Comparison of ENCODE assay signal across 18 mouse cellular contexts in the genomic region with DNA sequence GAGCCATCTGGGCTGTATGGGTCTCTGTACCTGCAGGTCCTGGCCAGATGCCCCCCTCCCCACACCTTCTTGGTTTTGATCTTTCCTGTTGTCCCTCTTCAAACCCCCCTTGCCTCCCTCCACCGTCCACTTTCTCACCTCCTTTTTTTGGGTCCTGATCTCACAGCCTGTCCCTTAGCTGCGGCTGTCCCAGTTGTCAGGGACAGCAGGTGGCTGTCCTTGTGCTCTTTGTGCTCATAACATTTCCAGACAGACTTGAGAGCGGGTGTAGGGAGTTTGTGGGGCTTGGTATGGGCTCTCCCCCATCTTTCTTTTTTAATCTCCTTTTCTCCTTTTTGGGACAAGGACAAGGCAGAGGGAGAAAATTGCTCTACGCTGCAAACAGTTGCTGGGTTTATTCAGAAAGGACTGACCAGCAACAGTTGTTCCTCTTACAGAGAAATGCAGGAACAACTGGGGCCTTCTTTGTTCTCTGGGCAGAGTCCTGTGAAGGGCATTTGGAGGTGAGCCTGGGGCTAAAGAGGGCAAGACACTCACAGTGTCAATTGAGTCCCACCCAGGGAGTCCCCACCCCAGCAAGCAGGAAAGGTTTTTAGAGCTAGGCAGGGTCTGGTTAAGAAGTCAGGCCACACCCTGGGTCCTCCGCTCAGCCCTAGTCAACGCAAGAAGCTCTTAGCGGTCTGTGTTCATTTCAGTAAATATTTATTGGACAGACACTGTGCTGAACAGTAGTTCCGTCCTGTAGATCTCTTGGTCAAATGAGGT.
DNase-seq lines count a peak whose midpoint lies in the region; ATAC-seq and TF ChIP-seq lines count a peak whose summit lies in the region.
"Had no signal": no experiment of that assay in that cellular context is flagged by ENCODE, and none has a peak within 500 bp of the region (broad histone marks: within the 10 kb centered on the region; RNA-seq: fewer than 3 reads in every experiment).

No protein-coding gene starts in this region.

- peak overlapping the region; percentile 71 for H3K27ac ChIP-seq in gastrocnemius, adult 2 months
- H3K27ac ChIP-seq in intestine, embryonic 16.5 days (ENCODE audit: low read length): no peak overlapping the region
- no peak overlapping the region for H3K27ac ChIP-seq in intestine, postnatal 0 days (ENCODE audit: low read depth, low read length)
- peak overlapping the region; percentile 97 for H3K27ac ChIP-seq in ES-Bruce4 (ENCODE audit: insufficient read depth, low read length)
- peak overlapping the region; percentile 15; the same call in 1 of the 2 replicates for H3K27ac ChIP-seq in limb, embryonic 13.5 days
- H3K27ac ChIP-seq: embryonic facial prominence, embryonic 13.5 days; macrophage had no signal

- TF ChIP-seq CTCF in gastrocnemius, adult 2 months (IDR thresholded peaks at IDR 0.05): no peak
- no peak for TF ChIP-seq CTCF in intestine, postnatal 0 days (IDR thresholded peaks at IDR 0.05; ENCODE audit: low read depth)
- no peak for TF ChIP-seq CTCF in ES-Bruce4 (IDR thresholded peaks at IDR 0.05; ENCODE audit: low read depth, low read length)

- no peaks in the 10 kb centered on the region for H3K36me3 ChIP-seq in intestine, embryonic 16.5 days (ENCODE audit: control insufficient read depth, insufficient read depth, low read length)
- H3K36me3 ChIP-seq in intestine, postnatal 0 days (ENCODE audit: control insufficient read depth, insufficient read depth): no peaks in the 10 kb centered on the region; the same call in 1 of the 2 replicates
- H3K36me3 ChIP-seq in ES-Bruce4 (ENCODE audit: control insufficient read depth, insufficient read depth, low read length, poor library complexity, severe bottlenecking): no peaks in the 10 kb centered on the region
- H3K36me3 ChIP-seq in limb, embryonic 13.5 days: no peaks in the 10 kb centered on the region
- H3K36me3 ChIP-seq: embryonic facial prominence, embryonic 13.5 days; neural tube, embryonic 15.5 days had no signal

- DNase-seq in gastrocnemius, adult 2 months: no peak
- DNase-seq in gastrocnemius, postnatal 14 days: no peak
- DNase-seq in right cerebral cortex, adult 18-20 months: no peak
- DNase-seq in frontal cortex, postnatal 36 days (ENCODE audit: low spot score in 2 of 2): no peak
- DNase-seq: adrenal gland, postnatal 36 days; cerebellum, postnatal 14 days; kidney, postnatal 10 days; thymus, adult 18-20 months had no signal

- 46% methylated on average over 8 of the region's 8 CpGs for whole genome bisulfite sequencing in intestine, embryonic 16.5 days
- 51% methylated on average over 8 of the region's 8 CpGs for WGBS in intestine, postnatal 0 days
- WGBS in limb, embryonic 13.5 days: 55% methylated on average over 8 of the region's 8 CpGs

- H3K4me2 ChIP-seq in intestine, embryonic 16.5 days (ENCODE audit: low read depth, low read length): no peak overlapping the region
- no peak overlapping the region for H3K4me2 ChIP-seq in intestine, postnatal 0 days (replicated peaks; ENCODE audit: low read depth)
- no peak overlapping the region for H3K4me2 ChIP-seq in limb, embryonic 13.5 days (replicated peaks)
- H3K4me2 ChIP-seq: embryonic facial prominence, embryonic 13.5 days; neural tube, embryonic 15.5 days had no signal

- no peak for ATAC-seq in intestine, embryonic 16.5 days
- no peak for ATAC-seq in intestine, postnatal 0 days
- ATAC-seq in limb, embryonic 13.5 days (ENCODE audit: low FRiP score, low read depth): no peak
- ATAC-seq: activated CD4-positive, CD25-positive, alpha-beta regulatory T cell, adult 4 months; forebrain, embryonic 14.5 days; hindbrain, embryonic 16.5 days had no signal

- 0 out of 2 replicates have a peak overlapping the region, but pooled peaks have one; percentile 6 for H3K9ac ChIP-seq in intestine, embryonic 16.5 days (ENCODE audit: low read depth, low read length)
- H3K9ac ChIP-seq in intestine, postnatal 0 days (ENCODE audit: low read depth, low read length): no peak overlapping the region
- 0 out of 2 replicates have a peak overlapping the region, but pooled peaks have one; percentile 5 for H3K9ac ChIP-seq in ES-Bruce4 (ENCODE audit: low read depth, poor library complexity, severe bottlenecking)
- no peak overlapping the region for H3K9ac ChIP-seq in limb, embryonic 13.5 days
- H3K9ac ChIP-seq: embryonic facial prominence, embryonic 13.5 days; neural tube, embryonic 15.5 days had no signal

- peak; percentile 97 for TF ChIP-seq EP300 in ES-Bruce4 (IDR thresholded peaks at IDR 0.05; ENCODE audit: insufficient read depth, low read depth, low read length)

- intact Hi-C loops in gastrocnemius, adult 2 months (cut with DNase I): loop anchor here (5.0 kb wide), 1 partner anchor 134 kb away; no protein-coding TSS in a partner anchor
- intact Hi-C loops in gastrocnemius, postnatal 14 days (cut with DNase I; ENCODE audit: low total_unique reads): loop anchor here (10.0 kb wide), 1 partner anchor 142 kb away; no protein-coding TSS in a partner anchor

- peaks cover 28% of the 10 kb centered on the region for H3K4me1 ChIP-seq in intestine, embryonic 16.5 days (ENCODE audit: control insufficient read depth, insufficient read depth, low read length)
- H3K4me1 ChIP-seq in intestine, postnatal 0 days (replicated peaks; ENCODE audit: control insufficient read depth, insufficient read depth, low read length): 0 out of 2 replicates have a peak, but pooled peaks cover 5% of the 10 kb centered on the region
- H3K4me1 ChIP-seq in ES-Bruce4 (ENCODE audit: control insufficient read depth, insufficient read depth, low read length): peaks cover 25% of the 10 kb centered on the region
- H3K4me1 ChIP-seq in limb, embryonic 13.5 days: peaks cover 68% of the 10 kb centered on the region

- no peak overlapping the region for H3K4me3 ChIP-seq in gastrocnemius, adult 2 months
- no peak overlapping the region for H3K4me3 ChIP-seq in intestine, embryonic 16.5 days (ENCODE audit: low read length)
- no peak overlapping the region for H3K4me3 ChIP-seq in intestine, postnatal 0 days (ENCODE audit: low read depth, low read length)
- peak overlapping the region; percentile 23; the same call in 1 of the 2 replicates for H3K4me3 ChIP-seq in ES-Bruce4 (ENCODE audit: low read depth, low read length)
- H3K4me3 ChIP-seq in limb, embryonic 13.5 days: no peak overlapping the region
- H3K4me3 ChIP-seq: embryonic facial prominence, embryonic 13.5 days; neural tube, embryonic 15.5 days had no signal

- H3K9me3 ChIP-seq in intestine, embryonic 16.5 days (ENCODE audit: control insufficient read depth, low read length): no peaks in the 10 kb centered on the region
- H3K9me3 ChIP-seq in intestine, postnatal 0 days (ENCODE audit: control insufficient read depth): no peaks in the 10 kb centered on the region
- H3K9me3 ChIP-seq in ES-Bruce4 (replicated peaks; ENCODE audit: control insufficient read depth, insufficient read depth, low read length, poor library complexity, severe bottlenecking): no peaks in the 10 kb centered on the region
- H3K9me3 ChIP-seq in limb, embryonic 13.5 days: no peaks in the 10 kb centered on the region
- H3K9me3 ChIP-seq: embryonic facial prominence, embryonic 13.5 days; neural tube, embryonic 15.5 days had no signal

- TF ChIP-seq POLR2A in ES-Bruce4 (IDR thresholded peaks at IDR 0.05; ENCODE audit: insufficient read depth, low read length): no peak

- H3K27me3 ChIP-seq in intestine, embryonic 16.5 days (replicated peaks; ENCODE audit: control insufficient read depth, insufficient read depth, low read length): no peaks in the 10 kb centered on the region
- no peaks in the 10 kb centered on the region for H3K27me3 ChIP-seq in intestine, postnatal 0 days (replicated peaks; ENCODE audit: control insufficient read depth, insufficient read depth, low read length)
- H3K27me3 ChIP-seq in ES-Bruce4 (ENCODE audit: control insufficient read depth, insufficient read depth, low read length, poor library complexity, severe bottlenecking): no peaks in the 10 kb centered on the region
- peaks cover 40% of the 10 kb centered on the region for H3K27me3 ChIP-seq in limb, embryonic 13.5 days

Comparison
In these comparisons a context has a peak if more than half of its experiments do, and no peak if none do; other contexts are left out.
1. H3K9ac ChIP-seq: peak in intestine, embryonic 16.5 days (single experiment) and ES-Bruce4 (single experiment); none in intestine, postnatal 0 days (single experiment) and limb, embryonic 13.5 days (single experiment).
2. H3K27ac ChIP-seq: peak in gastrocnemius, adult 2 months (single experiment), ES-Bruce4 (single experiment) and limb, embryonic 13.5 days (single experiment); none in intestine, embryonic 16.5 days (single experiment) and intestine, postnatal 0 days (single experiment).